Mouse (Mus musculus) hindbrain, embryonic 13.5 days (tissue): ENCODE results near the gene Slamf1. TPM values are rescaled to one million over a fixed set of nuclear protein-coding genes. Genes with fewer than 3 reads are reported as not detected.

ENCODE experiments used
- ATAC-seq: fragments of 200-750 bp; cut with Nextera tagmentation; 2 replicates; pipeline ENCODE4 v1.8.0; 2017; ENCODE audit warnings: moderate TSS enrichment; ENCODE audit not compliant: low FRiP score
- H3K27ac ChIP-seq: fragments of 300-500 bp; sonication (generic); 2 replicates; pipeline ENCODE4 v1.5.1; 2015; ENCODE audit warnings: inconsistent platforms, mild to moderate bottlenecking, moderate library complexity
- H3K27me3 ChIP-seq: fragments of 300-500 bp; sonication (generic); 2 replicates; pipeline ENCODE4 v1.6.1; 2015; ENCODE audit warnings: mild to moderate bottlenecking, inconsistent platforms
- H3K36me3 ChIP-seq: fragments of 300-500 bp; sonication (generic); 2 replicates; pipeline ENCODE4 v1.6.1; 2015; ENCODE audit warnings: mild to moderate bottlenecking, inconsistent platforms
- H3K4me1 ChIP-seq: fragments of 300-500 bp; sonication (generic); replicated peaks from 2 replicates; pipeline ENCODE4 v1.6.1; 2015; ENCODE audit warnings: inconsistent platforms
- H3K4me2 ChIP-seq: fragments of 300-500 bp; sonication (generic); 2 replicates; pipeline ENCODE4 v1.6.1; 2015; ENCODE audit warnings: inconsistent platforms, mild to moderate bottlenecking, moderate library complexity
- H3K4me3 ChIP-seq: fragments of 300-500 bp; sonication (generic); 2 replicates; pipeline ENCODE4 v1.5.1; 2015; ENCODE audit warnings: mild to moderate bottlenecking, inconsistent platforms
- H3K9ac ChIP-seq: fragments of 300-500 bp; sonication (generic); 2 replicates; pipeline ENCODE4 v1.6.1; 2015; ENCODE audit warnings: mild to moderate bottlenecking, inconsistent platforms
- H3K9me3 ChIP-seq: fragments of 300-500 bp; sonication (generic); 2 replicates; pipeline ENCODE4 v1.6.1; 2016; ENCODE audit warnings: inconsistent platforms
- WGBS: fragments of 180-500 bp; shearing (Covaris S2); methylation state at CpG from one replicate; pipeline ENCODE4 v1.1.7; 2015; 5-methylcytosine and 5-hydroxymethylcytosine counted together
- polyA plus RNA-seq: library from polyadenylated mRNA; unstranded; fragments of >200 nt; fragmentation: Nextera tagmentation; extraction: Ambion mirVana; gene quantifications from 2 replicates; pipeline ENCODE4 v1.2.1, GENCODE M21; 2015

The Slamf1 gene
- 0.12 and 0.40 TPM in 2 replicates for polyA plus RNA-seq

DNA sequence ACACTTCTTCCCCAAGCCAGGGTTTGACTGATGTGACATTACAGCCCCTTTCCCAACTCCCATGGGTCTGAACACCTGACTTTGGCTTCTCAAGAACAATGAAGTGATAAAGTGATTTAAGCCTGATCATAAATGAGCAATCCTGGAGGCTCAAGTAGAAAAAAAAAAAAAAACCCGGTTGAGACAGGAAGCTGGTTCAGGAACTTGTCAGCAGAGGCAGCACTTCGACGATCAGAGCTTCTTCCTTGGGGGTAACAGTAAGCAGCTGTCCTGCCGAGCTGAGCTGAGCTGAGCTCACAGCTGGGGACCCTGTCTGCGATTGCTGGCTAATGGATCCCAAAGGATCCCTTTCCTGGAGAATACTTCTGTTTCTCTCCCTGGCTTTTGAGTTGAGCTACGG lies at the start of gene Slamf1:
Gene Slamf1 (plus strand): TSS at position 230 of the 400 bp plus-strand sequence.
- Histone ChIP-seq H3K27ac (no peak within 1 kb of the TSS), H3K27me3 (no peaks in the 10 kb centered on the region), H3K36me3 (no peaks in the 10 kb centered on the region), H3K4me1 (no peaks in the 10 kb centered on the region), H3K9ac (no peak within 1 kb of the TSS), H3K9me3 (no peaks in the 10 kb centered on the region), H3K4me2 (no peak within 1 kb of the TSS), H3K4me3 (no peak within 1 kb of the TSS)
- no peak for ATAC-seq
- 42% methylated on average over 6 of the region's 6 CpGs for WGBS

DNA sequence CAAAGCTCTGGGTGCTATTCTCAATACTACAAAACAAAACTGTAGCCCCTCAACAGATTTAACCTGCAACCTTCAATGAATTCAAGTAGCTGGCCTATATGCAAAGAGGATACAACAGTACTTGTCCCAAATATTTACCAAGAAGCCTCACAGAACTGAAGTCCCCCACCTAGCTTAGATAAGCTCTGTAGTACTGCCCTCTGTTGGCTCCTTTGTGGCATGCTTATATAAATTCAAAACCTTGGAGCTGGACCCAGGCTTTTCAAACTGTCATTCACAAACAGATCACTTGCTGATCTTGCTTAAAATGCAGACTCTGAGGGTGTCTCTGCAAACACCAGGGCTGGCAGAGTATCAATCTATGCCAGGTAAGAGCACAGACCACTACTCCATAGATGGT lies 35.7 kb upstream of the Slamf1 start:
- no peak overlapping the region for H3K4me2 ChIP-seq
- H3K9ac ChIP-seq = no peak overlapping the region
- no peaks in the 10 kb centered on the region for H3K27me3 ChIP-seq
- H3K36me3 ChIP-seq = no peaks in the 10 kb centered on the region
- no peak overlapping the region for H3K27ac ChIP-seq
- no peak for ATAC-seq
- no peaks in the 10 kb centered on the region for H3K4me1 ChIP-seq
- H3K4me3 ChIP-seq = no peak overlapping the region
- H3K9me3 ChIP-seq = peaks cover 9% of the 10 kb centered on the region; the same call in 1 of the 2 replicates

- H3K4me1 ChIP-seq = no peaks in the 10 kb centered on the region
- ATAC-seq = no peak
- H3K36me3 ChIP-seq = no peaks in the 10 kb centered on the region
- H3K4me3 ChIP-seq = no peak overlapping the region
- H3K27me3 ChIP-seq = no peaks in the 10 kb centered on the region
- no peaks in the 10 kb centered on the region for H3K9me3 ChIP-seq
- H3K27ac ChIP-seq = no peak overlapping the region
- H3K4me2 ChIP-seq = no peak overlapping the region
- no peak overlapping the region for H3K9ac ChIP-seq
- 92% methylated on average over 6 of the region's 6 CpGs for WGBS
Measured at GRCm38 (mm10) chr1:171734898-171735297, 32.0 kb upstream of the Slamf1 start.

- Histone ChIP-seq H3K9me3 (no peaks in the 10 kb centered on the region), H3K4me3 (no peak overlapping the region), H3K4me2 (no peak overlapping the region), H3K4me1 (no peaks in the 10 kb centered on the region), H3K9ac (no peak overlapping the region), H3K36me3 (no peaks in the 10 kb centered on the region), H3K27ac (no peak overlapping the region), H3K27me3 (no peaks in the 10 kb centered on the region)
- no peak for ATAC-seq
- WGBS = 86% methylated on average over 3 of the region's 3 CpGs
Measured at GRCm38 (mm10) chr1:171748127-171748969, 18.6 kb upstream of the Slamf1 start.

DNA sequence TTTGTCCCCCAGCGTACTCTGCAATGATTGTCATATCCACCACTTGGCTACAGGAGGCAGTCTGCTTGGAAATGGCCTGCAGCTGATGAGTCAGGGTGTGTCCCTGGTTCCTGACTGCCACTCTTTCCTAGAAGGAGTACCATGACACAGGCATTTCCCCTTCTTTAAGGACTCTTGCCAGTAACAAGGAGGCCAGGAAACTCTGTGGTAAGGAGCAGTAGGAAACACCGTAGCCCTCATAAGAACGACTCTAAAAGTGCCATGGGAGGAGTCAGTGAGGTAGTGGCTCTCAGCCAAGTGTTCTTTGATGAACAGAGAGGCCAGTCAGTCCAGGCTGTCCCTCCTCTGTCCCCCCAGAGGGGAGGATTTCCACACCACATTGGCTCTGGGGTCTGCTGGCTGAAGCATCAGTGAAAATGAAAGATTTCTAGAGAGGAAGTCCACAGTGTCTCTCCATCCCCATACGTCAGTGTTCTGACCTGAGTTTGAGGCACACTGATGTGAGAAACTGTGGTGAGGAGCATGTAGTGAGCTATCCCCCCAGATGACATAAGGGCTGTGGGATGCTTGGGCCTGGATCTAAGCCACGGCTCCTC lies 5.0 kb upstream of the Slamf1 start:
- ATAC-seq = no peak
- H3K4me1 ChIP-seq = no peaks in the 10 kb centered on the region
- no peak overlapping the region for H3K9ac ChIP-seq
- H3K27ac ChIP-seq = no peak overlapping the region
- H3K36me3 ChIP-seq = no peaks in the 10 kb centered on the region
- H3K4me2 ChIP-seq = no peak overlapping the region
- no peaks in the 10 kb centered on the region for H3K9me3 ChIP-seq
- WGBS = 74% methylated on average over 5 of the region's 5 CpGs
- no peak overlapping the region for H3K4me3 ChIP-seq
- no peaks in the 10 kb centered on the region for H3K27me3 ChIP-seq

GRCm38 (mm10) chr1:171770996-171771395 lies 4.1 kb downstream of the Slamf1 start:
- Histone ChIP-seq H3K4me3 (no peak overlapping the region), H3K4me1 (no peaks in the 10 kb centered on the region), H3K27ac (no peak overlapping the region), H3K27me3 (no peaks in the 10 kb centered on the region), H3K9ac (no peak overlapping the region), H3K9me3 (no peaks in the 10 kb centered on the region), H3K36me3 (no peaks in the 10 kb centered on the region), H3K4me2 (no peak overlapping the region)
- 77% methylated on average over 6 of the region's 6 CpGs for WGBS
- no peak for ATAC-seq

DNA sequence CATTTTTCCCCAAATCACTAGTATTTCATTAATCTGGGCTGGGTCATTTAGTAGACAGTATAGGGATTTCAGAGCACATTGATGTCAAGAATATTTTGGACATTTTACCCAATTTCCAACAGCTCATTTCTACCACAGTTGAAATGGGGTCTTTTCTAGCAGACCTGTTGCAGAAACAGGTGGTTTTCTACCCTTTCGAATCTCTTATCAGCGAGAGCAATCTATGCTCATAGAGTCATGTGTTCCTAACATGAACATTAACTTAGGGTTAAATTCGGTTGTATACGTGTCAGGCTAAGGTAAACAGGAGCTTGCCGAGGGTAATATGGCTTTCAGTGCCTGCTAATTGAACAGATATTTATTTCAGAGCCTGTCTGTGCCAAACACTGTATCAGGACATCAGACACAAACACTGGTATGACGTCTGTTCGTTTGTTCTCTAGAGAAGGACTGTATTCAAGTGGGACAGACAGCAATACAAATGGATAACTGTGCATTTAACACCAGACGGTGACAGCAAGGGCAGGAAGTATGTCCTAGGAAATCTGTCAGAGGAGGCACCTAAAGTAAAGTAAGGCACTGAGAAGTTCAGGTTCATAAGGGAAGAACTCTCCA lies 5.3 kb downstream of the Slamf1 start:
- no peak for ATAC-seq
- no peak overlapping the region for H3K27ac ChIP-seq
- no peaks in the 10 kb centered on the region for H3K36me3 ChIP-seq
- no peaks in the 10 kb centered on the region for H3K9me3 ChIP-seq
- H3K27me3 ChIP-seq = no peaks in the 10 kb centered on the region
- H3K4me2 ChIP-seq = no peak overlapping the region
- no peak overlapping the region for H3K9ac ChIP-seq
- WGBS = 89% methylated on average over 8 of the region's 8 CpGs
- no peak overlapping the region for H3K4me3 ChIP-seq
- H3K4me1 ChIP-seq = no peaks in the 10 kb centered on the region

GRCm38 (mm10) chr1:171773232-171773989 lies 6.5 kb downstream of the Slamf1 start:
- Histone ChIP-seq H3K9ac (no peak overlapping the region), H3K27ac (no peak overlapping the region), H3K27me3 (no peaks in the 10 kb centered on the region), H3K4me3 (no peak overlapping the region), H3K4me2 (no peak overlapping the region), H3K36me3 (no peaks in the 10 kb centered on the region), H3K4me1 (no peaks in the 10 kb centered on the region), H3K9me3 (no peaks in the 10 kb centered on the region)
- no peak for ATAC-seq
- 90% methylated on average over 10 of the region's 10 CpGs for WGBS

DNA sequence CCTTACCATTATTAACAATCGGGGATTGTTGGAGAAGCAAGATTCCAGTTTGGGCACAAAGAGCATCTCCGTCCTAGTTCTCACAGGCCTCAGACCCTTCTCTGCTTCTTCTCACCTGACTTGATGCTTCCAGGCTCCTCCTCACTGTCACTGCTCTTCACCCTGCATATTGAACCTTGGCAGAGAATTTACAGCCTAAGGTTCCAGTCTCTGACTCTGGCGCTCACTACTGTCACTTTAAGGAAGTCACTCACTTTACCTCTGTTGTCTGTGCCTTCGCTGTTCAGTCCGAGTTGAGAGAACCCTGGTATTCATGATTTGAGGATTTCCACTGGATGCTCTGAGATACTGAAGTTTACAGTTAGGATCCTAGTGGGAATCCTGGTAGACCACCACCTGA lies 7.3 kb downstream of the Slamf1 start:
- Histone ChIP-seq H3K27me3 (no peaks in the 10 kb centered on the region), H3K9me3 (no peaks in the 10 kb centered on the region), H3K27ac (no peak overlapping the region), H3K4me1 (no peaks in the 10 kb centered on the region), H3K4me2 (no peak overlapping the region), H3K36me3 (no peaks in the 10 kb centered on the region), H3K4me3 (no peak overlapping the region), H3K9ac (no peak overlapping the region)
- ATAC-seq = no peak
- 82% methylated on average over 5 of the region's 5 CpGs for WGBS

DNA sequence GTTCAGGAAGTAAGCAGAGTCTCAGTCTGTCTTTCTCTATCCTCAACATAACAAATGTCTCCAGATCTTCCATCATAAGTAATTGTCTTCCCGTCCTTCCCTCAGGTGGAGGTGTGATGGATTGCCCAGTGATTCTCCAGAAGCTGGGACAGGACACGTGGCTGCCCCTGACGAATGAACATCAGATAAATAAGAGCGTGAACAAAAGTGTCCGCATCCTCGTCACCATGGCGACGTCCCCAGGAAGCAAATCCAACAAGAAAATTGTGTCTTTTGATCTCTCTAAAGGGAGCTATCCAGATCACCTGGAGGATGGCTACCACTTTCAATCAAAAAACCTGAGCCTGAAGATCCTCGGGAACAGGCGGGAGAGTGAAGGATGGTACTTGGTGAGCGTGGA lies 7.8 kb downstream of the Slamf1 start:
- no peak overlapping the region for H3K4me3 ChIP-seq
- ATAC-seq = no peak
- WGBS = 53% methylated on average over 11 of the region's 11 CpGs
- H3K4me2 ChIP-seq = no peak overlapping the region
- H3K9ac ChIP-seq = no peak overlapping the region
- no peaks in the 10 kb centered on the region for H3K4me1 ChIP-seq
- H3K36me3 ChIP-seq = no peaks in the 10 kb centered on the region
- no peak overlapping the region for H3K27ac ChIP-seq
- H3K9me3 ChIP-seq = no peaks in the 10 kb centered on the region
- no peaks in the 10 kb centered on the region for H3K27me3 ChIP-seq

- Histone ChIP-seq H3K27ac (no peak overlapping the region), H3K4me1 (no peaks in the 10 kb centered on the region), H3K4me3 (no peak overlapping the region), H3K27me3 (no peaks in the 10 kb centered on the region), H3K36me3 (no peaks in the 10 kb centered on the region), H3K9ac (no peak overlapping the region), H3K9me3 (no peaks in the 10 kb centered on the region), H3K4me2 (no peak overlapping the region)
- WGBS = 94% methylated on average over 4 of the region's 4 CpGs
- ATAC-seq = no peak
Measured at GRCm38 (mm10) chr1:171775781-171776180, 8.9 kb downstream of the Slamf1 start.

DNA sequence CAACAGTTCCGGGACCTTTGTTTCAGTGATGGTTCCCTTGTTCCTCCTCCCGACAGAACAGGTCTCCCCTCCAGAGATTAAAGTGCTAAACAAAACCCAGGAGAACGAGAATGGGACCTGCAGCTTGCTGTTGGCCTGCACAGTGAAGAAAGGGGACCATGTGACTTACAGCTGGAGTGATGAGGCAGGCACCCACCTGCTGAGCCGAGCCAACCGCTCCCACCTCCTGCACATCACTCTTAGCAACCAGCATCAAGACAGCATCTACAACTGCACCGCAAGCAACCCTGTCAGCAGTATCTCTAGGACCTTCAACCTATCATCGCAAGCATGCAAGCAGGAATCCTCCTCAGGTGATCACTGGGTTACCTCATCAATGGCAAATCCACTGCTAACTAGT lies 10.1 kb downstream of the Slamf1 start:
- Histone ChIP-seq H3K4me3 (no peak overlapping the region), H3K27me3 (no peaks in the 10 kb centered on the region), H3K27ac (no peak overlapping the region), H3K9me3 (no peaks in the 10 kb centered on the region), H3K9ac (no peak overlapping the region), H3K36me3 (no peaks in the 10 kb centered on the region), H3K4me2 (no peak overlapping the region), H3K4me1 (no peaks in the 10 kb centered on the region)
- WGBS = 76% methylated on average over 7 of the region's 7 CpGs
- ATAC-seq = no peak
